Mouse (Mus musculus): ENCODE data around the gene Ank3.

- TF ChIP-seq CTCF (IDR thresholded peaks at IDR 0.05; ENCODE audit: low read depth, low read length), result no peak
- no peak for TF ChIP-seq POLR2A (IDR thresholded peaks at IDR 0.05; ENCODE audit: extremely low read depth, insufficient read depth, low read length)
These were observed 322.4 kb downstream of the Ank3 start for GRCm38 (mm10) chr10:69720899-69721490.

Data from liver, adult 2 months (tissue).